Mouse (Mus musculus) retina, postnatal 7 days (tissue): ENCODE measurements around the gene Wwp2.
"Not testable (repeated sequence)": the region's sequence is repeated elsewhere in the genome, so short reads cannot be mapped to it uniquely, and the experiment has no call there.

ENCODE experiments used
- DNase-seq: peaks from one replicate; pipeline ENCODE4 v3.0.0-alpha.2; 2012; ENCODE audit warnings: low read depth, low spot score

Gene Wwp2

DNA sequence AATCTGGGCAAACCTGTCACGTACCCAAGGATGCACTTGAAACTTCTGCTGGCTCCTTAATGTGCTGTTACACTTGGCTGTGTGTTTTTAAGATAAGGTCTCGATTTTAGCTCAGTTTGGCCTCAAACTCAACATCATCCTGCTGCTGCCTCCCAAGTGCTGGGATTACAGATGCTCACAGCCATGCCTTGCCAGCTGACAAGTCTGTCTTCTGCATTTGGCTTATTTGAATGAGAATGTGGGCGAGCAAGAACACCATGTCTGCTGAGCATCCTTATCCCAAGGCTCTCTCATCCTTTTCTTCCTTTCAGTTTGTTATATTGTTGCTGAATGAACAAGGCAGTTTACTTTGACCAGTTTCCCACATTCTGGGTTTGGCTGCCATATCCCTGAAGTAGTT lies 39.4 kb downstream of the Wwp2 start:
- DNase-seq, result no peak

DNA sequence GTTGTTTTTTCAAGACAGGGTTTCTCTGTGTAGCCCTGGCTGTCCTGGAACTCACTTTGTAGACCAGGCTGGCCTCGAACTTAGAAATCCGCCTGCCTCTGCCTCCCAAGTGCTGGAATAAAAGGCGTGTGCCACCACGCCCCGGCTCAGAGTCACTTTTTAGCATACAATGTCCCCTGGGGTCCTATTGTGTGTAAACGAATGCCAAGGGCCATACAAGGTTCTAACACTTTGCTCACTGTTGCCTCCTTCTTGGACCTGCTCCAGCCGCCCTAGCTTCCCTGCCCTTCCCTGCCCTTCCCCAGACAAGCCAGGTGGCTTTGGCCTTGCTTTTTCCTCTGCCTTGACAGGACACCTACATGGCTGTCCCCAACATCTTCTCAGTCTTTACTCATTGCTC lies 40.6 kb downstream of the Wwp2 start:
- DNase-seq, result not testable (repeated sequence)

DNA sequence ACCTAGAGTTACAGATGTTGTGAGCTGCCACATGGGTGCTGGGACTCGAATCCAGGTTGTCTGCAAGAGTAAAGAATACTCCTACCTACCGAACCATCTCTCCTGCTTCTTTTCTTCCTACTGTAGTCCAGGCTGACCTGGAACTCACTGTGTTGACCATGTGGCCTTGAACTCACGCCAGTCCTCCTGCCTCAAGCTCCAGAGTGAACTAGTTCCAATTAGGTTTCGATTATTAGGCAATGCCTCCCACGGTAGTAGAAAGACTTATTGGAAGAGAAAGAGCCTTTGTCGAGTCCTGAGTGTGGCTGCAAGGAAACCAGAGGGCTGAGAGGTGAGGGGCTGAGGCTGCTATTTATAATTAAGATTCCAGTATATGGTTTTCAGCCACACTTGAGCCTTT lies 42.6 kb downstream of the Wwp2 start:
- no peak for DNase-seq

DNA sequence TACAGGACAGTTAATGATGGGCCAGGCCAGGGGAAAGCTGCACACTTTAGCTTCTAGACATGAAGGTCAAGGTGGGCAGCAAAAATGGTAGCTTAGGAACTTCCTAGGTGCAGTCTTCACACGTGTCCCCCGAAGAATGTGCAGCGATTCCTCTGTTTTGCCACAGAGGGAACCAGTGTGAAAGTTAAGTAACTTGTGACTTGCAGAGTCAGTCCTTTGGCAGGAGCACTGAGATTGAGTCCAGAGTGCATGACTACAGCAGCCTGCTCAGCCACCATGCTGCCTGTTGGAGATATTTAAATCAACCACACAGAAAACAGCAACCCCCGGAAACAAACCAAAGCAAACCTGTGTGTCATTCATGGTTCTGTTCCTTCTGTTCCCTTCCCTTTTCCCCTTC lies 44.3 kb downstream of the Wwp2 start:
- DNase-seq, result no peak

DNA sequence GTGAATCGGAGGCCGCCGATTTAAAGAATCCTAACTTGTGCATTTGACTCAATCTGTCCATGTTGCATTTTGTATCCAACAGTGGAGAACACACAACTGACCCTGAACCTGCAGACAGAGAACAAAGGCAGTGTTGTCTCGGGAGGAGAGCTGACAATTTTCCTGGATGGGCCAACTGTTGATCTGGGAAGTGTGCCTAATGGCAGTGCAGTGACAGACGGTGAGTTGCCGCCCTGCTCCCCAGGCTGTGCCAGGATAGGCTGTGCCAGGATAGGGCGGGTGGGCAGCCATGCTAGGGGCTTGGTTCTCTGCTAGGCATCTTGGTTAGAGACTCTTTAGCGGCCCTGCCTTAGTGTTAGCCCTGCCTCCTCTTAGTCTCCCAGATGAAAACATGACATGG lies 47.1 kb downstream of the Wwp2 start:
- DNase-seq, result no peak

- DNase-seq, result no peak
Measured at GRCm38 (mm10) chr8:107484956-107485355, 48.8 kb downstream of the Wwp2 start.

DNA sequence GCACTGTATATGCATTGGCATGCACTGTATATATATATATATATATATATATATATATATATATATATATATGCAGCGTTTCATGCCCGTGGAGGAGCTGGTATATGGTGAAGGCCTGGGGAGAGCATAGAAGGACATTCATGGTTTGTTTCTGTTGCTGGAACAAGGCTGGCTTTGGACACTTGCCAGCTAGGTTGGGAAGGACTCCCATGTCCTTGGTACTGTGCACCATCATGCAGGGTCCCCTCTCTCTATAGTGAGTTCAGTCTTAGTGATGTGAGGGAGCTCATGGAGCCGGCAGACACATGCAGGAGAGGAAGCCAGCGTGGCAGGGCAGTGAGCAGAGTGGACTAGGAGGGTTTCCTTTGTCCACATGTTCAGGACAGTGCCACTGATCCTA lies 52.4 kb downstream of the Wwp2 start:
- no peak for DNase-seq

GRCm38 (mm10) chr8:107489086-107489485 lies 52.9 kb downstream of the Wwp2 start:
- no peak for DNase-seq

DNA sequence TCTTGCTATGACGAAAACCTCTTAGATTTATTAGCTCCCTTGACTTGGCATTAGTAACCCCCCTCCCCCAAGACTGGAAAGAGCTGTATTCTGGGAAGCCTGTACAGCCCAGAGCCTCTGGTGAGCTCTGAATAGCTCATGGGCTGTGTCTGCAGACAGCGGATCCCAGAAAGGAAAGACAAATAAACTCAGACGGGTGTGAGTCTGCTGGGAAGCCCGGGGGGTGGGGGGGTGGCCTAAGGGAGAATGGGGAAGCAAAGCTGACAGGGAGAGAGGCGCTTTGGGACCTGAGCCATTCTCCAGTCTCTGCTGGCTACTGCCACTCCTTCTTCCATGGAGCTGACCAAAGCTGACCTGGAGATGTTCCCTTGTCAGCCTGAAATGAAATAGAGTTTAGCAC lies 53.8 kb downstream of the Wwp2 start:
- no peak for DNase-seq

DNA sequence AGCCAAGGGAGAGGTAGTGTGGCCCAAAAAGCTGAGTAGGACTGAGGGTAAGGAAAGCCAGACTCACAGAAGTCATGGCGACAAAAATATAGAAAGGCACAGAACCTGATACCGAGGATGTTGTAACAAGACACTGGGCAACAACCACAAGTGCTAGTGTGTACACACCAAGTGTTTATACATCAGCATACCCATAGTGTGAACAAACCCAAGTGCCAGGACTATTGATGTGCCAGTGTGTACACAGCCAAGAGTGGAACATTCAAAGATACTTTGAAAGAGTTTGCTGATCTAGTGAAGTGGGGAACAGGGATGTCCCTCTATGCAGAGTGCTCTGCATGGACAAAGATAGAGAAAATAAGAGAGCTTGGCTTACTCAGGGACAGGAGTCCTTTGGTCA lies 54.5 kb downstream of the Wwp2 start:
- no peak for DNase-seq

GRCm38 (mm10) chr8:107491212-107491611 lies 55.0 kb downstream of the Wwp2 start:
- no peak for DNase-seq

DNA sequence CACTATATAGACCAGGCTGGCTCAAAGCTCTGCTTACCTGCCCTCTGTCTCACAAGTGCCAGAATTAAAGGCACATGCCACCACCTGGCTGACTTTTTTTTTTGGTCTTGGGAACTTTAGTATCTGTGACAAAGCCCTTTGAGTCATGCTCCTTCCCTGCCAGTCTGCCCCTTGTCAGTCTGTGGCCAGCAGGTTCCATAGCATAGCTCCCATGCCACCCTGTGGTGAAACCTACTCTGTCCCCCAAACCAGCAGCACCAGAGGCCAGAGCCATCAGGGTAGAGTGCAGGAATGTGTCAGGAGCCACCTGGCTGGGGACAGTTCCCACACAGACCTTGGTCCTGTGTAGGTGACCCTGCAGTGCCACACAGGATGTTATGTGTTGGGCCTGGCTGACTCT lies 55.7 kb downstream of the Wwp2 start:
- no peak for DNase-seq

DNA sequence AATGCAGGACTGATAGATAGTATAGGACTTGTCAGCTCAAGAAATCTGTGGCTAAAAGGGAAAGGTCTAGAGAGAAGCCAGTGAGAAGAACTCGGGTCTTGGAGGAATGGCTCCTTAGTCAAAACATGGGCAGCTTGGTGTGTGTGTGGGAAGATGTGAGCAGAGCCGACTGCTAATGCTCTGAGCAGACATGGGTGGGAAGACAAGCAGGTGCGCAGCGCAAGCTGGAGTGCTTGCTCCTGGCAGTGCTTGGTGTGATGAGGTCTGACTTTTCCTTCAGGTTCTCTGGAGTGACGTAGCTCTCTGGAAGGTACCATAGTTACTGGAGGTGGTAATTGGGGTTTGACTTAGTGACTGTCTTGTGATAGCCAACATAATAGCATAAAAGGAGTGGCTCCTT lies 56.6 kb downstream of the Wwp2 start:
- DNase-seq, result no peak

DNA sequence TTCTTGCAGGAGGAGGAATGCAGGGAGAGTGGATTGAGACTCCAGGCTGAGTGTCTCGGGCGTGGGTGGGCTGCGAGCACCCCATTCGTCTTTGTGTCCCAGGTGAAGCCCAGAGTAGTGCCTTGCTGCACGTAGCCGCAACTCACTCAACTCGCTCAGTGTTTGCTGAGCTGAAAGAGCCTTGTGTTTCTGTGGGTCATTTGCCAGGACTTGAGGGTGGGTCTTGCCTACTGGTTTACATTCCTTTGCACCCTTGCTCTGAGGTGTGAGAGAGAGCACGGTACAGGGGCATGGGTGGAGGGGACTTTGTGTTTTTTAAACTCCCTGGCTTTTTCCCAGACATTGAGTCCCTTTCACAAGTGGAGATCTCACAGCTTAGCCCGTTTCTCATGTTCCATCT lies 59.3 kb downstream of the Wwp2 start:
- DNase-seq, result no peak

GRCm38 (mm10) chr8:107497708-107498107 lies 61.5 kb downstream of the Wwp2 start:
- DNase-seq, result no peak

DNA sequence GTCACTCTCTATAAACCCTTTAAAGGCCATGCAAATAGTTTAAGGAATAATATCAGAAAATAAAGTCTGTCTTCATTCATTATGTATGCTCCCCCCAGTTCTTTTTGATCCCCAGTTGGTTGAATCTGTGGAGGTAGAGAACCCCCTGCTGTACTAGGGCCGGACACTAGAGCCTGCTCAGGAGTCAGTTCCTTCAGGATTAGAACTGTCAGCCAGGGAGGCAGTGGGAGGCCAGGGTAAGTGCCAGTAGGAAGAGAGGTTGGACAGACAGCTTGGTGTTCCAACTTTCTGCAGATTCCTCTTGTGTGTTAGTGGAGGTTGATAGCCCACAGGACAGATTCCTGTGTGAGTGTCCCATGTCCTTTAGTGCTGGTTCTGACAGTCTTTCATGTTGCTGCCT lies 62.2 kb downstream of the Wwp2 start:
- DNase-seq, result no peak

GRCm38 (mm10) chr8:107498806-107499205 lies 62.6 kb downstream of the Wwp2 start:
- DNase-seq, result no peak

GRCm38 (mm10) chr8:107499519-107499918 lies 63.4 kb downstream of the Wwp2 start:
- no peak for DNase-seq

- no peak for DNase-seq
Measured at GRCm38 (mm10) chr8:107502407-107502806, 66.2 kb downstream of the Wwp2 start.

GRCm38 (mm10) chr8:107502922-107503321 lies 66.8 kb downstream of the Wwp2 start:
- no peak for DNase-seq

DNA sequence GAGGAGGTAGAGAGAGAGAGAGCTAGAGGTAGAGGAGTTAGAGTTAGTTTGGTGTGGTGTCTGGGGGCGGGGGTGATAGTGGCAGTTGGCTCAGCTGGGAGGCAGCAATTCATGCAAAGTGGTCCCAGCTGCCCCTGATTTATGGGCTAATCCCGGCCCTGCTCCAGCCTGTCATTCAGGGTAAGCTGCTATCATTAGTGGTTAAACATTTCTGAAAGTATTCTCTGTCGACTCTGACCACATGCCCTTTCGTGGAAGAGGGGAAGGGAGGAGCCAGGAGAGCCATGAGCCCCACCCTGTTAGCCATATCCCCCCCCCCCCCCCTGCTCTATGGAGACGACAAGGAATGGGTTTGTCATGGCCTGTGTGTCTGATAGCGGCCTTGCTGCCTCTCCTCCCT lies 67.2 kb downstream of the Wwp2 start:
- no peak for DNase-seq

- DNase-seq, result no peak
Measured at GRCm38 (mm10) chr8:107504239-107504985, 68.2 kb downstream of the Wwp2 start.

- DNase-seq, result no peak
Measured at GRCm38 (mm10) chr8:107505271-107505670, 69.1 kb downstream of the Wwp2 start.

DNA sequence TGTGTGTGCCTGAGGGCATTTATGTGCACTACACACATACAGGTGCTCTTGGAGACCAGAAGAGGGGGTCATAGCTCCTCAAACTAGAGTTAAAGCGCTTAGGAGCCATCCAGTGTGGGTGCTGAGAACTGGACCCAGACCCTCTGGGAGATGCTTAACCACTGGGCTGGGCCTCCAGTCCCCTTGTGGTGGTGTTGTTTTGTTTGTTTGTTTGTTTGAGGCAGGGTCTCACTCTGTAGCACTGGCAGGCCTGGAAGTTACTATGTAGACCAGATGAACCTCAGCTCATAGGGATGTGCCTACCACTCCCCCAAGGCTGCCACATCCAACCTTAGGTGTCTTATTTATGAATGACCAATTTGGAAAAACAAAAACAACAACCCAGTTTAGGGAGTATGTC lies 70.9 kb downstream of the Wwp2 start:
- no peak for DNase-seq
